Mouse (Mus musculus) olfactory bulb, adult 2 months (tissue): ENCODE results near the gene Fryl.

Experiments used
- CTCF ChIP-seq: fragments of 200-500 bp; IDR thresholded peaks from 2 replicates; pipeline ENCODE4 v1.5.1; 2012; ENCODE audit warnings: low read depth, mild to moderate bottlenecking, low read length, moderate library complexity; ENCODE audit not compliant: insufficient read depth
- POLR2A ChIP-seq: fragments of 200-500 bp; IDR thresholded peaks from 2 replicates; pipeline ENCODE4 v1.6.1; 2012; ENCODE audit warnings: mild to moderate bottlenecking, low read depth, low read length, moderate library complexity; ENCODE audit not compliant: insufficient read depth

DNA sequence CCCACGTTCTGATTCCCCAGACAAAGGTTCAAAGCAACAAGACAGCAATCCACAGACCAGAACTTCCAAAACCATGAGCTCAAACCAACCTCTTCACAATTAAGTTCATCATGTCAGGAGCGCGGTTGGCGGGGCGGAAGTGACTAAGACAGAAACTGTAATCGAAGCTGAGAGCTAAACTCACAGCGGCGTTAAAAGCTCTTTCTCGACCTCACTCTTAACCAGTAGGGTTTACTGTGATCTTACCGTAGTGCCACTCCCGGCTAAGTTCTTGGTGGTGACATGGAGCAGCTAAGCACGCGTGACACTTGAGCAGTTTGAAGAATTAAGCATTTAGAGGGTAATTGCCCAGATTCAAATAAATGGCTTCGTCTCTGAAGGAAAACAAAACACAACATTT is 61.7 kb downstream of the Fryl start:
- TF ChIP-seq POLR2A (no peak), CTCF (no peak)
